Mouse (Mus musculus) liver, postnatal 0 days (tissue): ENCODE measurements around the gene Gpr68.
A peak's percentile ranks its signal among the peaks of the same experiment; 100 is the strongest.

Source experiments
- CTCF ChIP-seq: sonication (generic); IDR thresholded peaks from 2 replicates; pipeline ENCODE4 v1.5.1; 2016; ENCODE audit warnings: antibody characterized with exemption, low read depth
- EP300 ChIP-seq: IDR thresholded peaks from 2 replicates; pipeline ENCODE4 v1.6.1; 2016; ENCODE audit warnings: antibody characterized with exemption, low read depth, mild to moderate bottlenecking

- TF ChIP-seq CTCF (peak; percentile 90), EP300 (no peak; the same call in 1 of the 2 replicates)
Observed at GRCm38 (mm10) chr12:100952193-100952931, 44.4 kb upstream of the Gpr68 start.
